Mouse (Mus musculus) left cerebral cortex, adult 18-20 months (tissue): ENCODE measurements around the gene Ccdc171. TPM values are rescaled to one million over a fixed set of nuclear protein-coding genes. Genes with fewer than 3 reads are reported as not detected.
"Not testable (repeated sequence)": the region's sequence is repeated elsewhere in the genome, so short reads cannot be mapped to it uniquely, and the experiment has no call there.

Experiments used
- DNase-seq, 2 experiments: peaks; one replicate each; pipeline ENCODE4 v3.0.0; 2021 to 2022; ENCODE audit warnings: low spot score in 2 of 2, mixed read lengths in 1 of 2
- total RNA-seq, 2 experiments: library from RNA; stranded (reverse); gene quantifications; 2 replicates each; pipeline ENCODE4 v1.2.3; 2021

The Ccdc171 gene
- total RNA-seq, 2 experiments from 2014 or later, result 4.9 to 5.8 TPM

DNA sequence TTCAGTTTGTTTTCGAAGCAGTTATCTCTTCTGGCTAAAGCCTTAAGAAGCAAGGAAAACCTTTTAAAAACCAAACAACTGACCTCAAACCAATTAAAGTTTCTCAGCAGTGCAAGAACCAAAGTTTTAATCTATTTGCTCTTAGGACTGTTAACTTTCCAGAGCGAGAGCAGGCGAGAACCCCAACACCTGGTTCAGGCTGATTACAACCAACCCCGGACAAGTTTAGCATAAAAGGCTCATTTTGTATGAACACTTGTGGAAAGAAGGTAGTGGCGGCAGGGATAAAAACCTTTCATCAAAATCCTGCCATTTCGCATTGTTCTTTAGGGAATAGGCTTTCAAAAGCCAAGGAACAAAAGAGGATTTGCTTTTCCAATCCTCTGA, 896 bp upstream of the Ccdc171 start:
- no peak for DNase-seq

DNA sequence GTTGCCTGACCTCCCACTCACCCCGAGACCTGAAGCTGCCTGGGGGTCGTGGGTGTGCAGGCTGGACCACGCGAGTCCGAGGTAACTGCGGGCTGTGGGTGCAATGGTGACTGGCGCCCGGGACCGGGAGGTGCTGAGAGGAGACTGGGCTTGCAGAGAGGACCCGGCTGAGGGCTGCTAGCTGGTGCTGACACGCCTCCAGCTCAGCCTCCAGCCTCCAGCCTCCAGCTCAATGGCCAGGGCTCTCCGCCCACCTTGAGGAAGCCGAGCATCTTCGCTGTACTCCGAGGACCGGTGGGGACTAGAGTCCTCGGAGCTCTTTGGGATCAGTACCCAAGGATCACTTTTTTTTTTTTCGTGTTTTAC, 328 bp downstream of the Ccdc171 start:
- peak in 1 of 2 experiments; percentile 56 for DNase-seq

DNA sequence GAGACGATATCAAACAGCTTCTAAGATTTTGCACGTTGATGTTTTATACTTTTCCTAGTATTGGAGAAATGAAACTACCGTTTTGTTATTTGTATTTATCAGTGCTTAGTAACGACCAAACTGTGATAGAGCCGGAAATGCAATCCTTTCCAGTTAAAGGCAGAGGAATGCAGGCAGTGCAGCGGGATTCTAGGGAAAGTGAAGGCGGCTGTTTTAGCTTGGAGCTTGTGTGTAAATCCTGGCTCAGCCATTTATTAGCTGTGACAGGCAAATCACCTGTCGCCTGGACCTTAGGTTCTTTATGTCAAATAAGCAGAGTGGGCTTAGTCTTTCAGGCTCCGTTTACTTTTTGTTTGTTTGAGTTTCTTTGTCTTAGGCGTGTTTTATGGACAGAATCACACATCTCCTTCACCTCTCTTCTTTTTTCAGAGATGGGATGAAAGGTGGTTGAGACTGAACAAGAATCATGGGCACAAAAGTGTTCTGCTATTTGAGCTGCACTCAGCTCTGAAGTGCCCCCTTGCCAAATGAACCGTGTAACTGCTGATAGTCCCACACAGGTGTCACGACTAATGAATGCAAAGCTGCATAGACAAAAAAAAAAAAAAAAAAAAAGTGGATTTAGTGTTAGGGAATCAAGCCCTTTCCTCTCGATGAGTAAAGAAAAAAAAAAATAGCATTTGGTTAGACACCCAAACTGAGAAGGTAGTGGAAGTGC, 1.1 kb downstream of the Ccdc171 start:
- DNase-seq, result no peak

DNA sequence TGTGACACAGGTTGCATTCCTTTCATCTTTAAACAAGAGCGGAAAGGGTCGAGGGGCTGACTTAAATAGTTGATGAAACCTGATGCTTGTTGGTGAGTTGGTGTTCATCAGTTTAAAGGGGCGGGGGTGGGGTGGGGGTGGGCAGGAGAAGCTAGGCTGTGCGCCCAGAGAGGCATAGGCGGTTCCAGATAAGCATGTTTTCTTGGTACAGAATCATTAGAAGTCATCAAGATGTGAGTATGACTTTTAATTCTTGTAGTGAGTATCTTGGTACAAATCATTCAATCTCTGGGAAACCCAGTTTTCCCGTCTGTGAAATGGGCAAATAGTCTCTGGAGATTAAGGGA, 1.6 kb downstream of the Ccdc171 start:
- no peak for DNase-seq

DNA sequence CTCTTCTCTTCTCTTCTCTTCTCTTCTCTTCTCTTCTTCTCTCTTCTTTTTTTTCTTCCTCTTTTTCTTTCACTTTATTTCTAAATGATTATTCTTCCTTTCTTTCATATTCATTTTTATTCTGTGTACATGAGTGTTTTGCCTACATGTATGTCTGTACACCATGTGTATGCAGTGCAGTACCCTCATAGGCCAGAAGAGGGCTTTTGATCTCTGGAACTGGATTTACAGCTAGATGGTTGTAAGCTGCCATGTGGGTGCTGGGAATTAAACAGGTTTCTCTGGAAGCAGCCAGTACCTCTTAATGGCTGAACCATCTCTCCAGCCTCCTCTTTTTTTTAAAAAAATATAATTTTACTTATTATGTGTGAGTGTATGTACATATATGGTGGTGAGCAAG, 2.6 kb downstream of the Ccdc171 start:
- peak in 1 of 2 experiments; percentile 20 for DNase-seq

DNA sequence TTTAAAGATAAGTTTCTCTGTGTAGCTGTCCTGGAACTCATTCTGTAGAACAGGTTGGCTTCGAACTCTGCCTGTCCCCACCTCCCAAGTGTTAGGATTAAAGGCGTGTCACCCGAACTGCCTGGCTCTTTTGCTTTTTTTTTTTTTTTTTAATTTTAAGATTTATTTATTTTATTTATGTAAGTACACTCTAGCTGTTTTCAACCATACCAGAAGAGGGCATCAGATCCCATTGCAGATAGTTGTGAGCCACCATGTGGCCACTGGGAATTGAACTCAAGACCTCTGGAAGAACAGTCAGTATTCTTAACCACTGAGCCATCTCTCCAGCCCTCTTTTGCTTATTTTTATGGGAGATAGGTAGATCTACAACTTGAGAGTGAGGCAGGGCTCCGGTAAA, 4.7 kb downstream of the Ccdc171 start:
- not testable (repeated sequence) for DNase-seq

DNA sequence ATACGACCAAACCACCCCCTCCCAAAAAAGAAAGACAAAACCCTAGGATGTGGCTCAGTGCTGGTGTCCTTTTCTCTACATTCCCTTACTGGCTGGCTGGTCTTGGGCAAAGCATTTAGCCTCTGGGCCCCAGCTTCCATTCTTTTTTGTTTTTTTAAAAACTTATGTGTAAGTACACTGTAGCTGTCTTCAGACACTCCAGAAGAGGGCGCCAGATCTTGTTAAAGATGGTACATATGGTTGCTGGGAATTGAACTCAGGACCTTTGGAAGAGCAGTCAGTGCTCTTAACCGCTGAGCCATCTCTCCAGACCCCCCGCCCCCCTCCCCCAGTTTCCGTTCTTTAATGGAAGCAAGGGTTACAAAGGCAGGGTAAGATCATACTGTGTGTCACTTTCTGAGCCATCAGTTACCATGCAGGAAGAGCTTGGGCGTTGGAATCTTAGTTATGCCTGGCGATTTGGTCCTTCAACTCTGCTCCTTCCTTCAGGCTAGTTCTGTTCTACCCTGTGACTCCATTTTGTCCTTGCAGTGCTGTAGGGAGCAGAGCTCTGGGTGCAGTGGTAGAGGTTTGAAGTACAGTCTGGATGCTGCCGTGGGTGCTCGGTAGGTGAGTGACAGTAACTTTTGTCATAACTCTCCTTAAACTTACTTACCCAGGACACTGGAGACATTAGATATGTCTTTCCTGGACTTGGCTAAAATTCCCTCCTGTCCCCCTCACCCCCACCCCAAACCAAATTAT, 8.0 kb downstream of the Ccdc171 start:
- DNase-seq, result no peak

DNA sequence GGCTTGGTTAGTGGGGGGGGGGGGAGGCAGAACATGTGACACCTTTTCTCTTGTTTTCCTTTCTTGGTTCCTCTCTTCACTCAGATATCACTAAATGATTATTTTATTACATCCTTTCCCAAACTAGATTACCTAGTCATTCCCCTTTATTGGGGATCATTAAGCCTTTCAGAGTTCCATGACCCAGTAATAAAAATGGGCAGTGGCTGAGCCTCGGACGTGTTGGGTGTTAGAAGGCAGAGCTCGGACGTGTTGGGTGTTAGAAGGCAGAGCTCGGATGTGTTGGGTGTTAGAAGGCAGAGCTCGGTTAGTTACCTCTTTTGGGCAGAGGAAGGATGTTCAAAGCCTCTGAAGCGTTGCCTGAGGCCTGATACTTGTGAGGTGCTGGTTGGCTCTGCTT, 8.7 kb downstream of the Ccdc171 start:
- no peak for DNase-seq

DNA sequence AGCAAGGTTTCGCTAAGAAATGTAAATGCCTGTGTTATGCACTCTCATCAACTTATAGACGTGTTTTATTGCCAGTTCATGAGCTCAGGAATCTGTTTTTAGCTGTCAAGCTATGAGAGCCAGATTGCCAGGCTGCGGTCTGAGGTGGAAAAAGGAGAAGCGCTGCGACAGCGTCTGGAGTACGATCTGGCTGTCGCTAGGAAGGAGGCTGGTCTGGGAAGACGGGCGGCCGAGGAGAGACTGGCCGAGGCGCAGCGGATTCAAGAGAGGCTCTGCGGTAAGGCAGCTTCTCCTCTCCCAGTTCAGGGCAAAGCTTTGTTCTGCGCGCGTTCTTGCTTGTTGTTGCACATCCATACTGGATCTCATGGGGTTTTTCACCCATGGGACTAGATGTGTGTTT, 24.2 kb downstream of the Ccdc171 start:
- peak; percentile 49 for DNase-seq

DNA sequence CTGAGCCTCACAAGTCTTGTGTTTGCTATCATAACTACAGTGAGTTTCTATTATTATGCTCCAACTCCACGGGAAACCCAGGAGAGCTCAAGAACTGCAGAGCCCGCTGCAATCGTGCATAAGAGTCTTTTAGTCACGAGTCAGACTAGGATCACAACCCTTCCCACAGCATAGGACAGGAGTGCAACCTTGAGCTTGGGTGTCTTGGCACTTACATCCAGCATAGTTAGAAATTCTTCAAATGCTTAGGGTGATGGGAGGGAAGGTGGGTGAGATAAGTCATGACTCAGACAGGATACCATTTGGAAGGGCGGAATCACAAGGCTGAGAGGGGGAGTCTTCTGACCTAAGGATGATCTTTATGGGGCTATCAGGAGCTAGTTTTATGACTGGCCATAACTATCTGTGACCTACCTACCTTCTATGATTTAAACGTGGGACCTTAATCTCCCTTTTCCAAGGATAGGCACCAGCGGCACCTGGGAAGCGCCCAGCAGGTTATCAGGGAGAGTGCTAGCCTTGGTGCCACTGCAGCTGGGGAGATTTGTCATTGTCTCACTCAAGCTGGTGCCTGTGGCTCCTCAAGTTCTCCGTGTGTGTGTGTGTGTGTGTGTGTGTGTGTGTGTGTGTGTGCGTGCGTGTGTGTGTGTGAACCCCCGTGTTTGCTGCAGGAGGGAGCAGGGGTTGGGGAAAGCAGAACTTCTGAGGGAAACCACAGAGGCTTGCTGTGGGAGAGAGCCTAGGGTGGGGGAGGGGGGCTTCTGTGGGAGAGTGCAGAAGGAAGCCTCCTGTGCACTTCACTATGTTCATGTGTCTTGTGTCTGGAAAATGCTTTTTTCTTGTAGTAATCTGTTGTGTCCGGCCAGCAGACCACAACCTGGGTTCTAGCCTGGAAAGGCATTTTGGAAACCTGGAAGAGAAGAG, 42.1 kb downstream of the Ccdc171 start:
- no peak for DNase-seq

DNA sequence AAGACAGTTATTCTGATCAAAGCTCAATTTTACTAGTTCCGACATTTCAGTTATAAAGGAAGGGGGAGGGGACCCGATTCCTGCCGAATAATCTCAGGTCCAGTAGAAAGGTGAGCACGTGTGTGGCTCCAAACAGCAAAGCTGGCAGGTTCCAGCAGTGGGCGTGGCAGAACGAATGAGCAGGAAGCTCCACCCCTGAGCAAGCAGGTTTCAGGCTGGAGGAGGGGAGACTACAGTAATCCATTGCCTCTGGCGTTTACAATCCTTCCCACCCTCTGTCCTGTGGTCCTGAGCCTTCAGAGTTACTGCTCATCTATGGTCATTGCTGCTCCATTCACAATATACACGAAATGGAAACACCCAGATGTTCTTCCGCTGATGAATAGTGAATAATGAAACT, 42.8 kb downstream of the Ccdc171 start:
- not testable (repeated sequence) for DNase-seq

DNA sequence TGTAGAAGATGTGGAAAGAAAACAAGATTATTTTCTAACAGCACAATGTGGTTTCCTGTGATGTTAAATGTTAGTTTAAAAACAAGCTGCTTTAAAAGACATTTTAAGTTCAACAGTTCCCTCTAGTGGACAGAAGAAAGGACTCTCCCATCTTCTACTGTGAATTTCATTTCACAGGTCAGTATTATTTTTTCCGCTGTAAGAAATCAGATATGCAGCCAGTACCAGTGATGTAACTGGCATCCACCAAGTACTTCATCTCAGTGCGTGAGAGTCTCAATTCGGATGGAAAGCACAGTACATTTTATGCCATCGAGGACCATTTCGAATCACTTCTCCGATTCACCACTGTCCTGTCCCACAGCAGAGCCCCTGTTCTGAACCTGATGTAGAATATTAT, 45.2 kb downstream of the Ccdc171 start:
- DNase-seq, result no peak

DNA sequence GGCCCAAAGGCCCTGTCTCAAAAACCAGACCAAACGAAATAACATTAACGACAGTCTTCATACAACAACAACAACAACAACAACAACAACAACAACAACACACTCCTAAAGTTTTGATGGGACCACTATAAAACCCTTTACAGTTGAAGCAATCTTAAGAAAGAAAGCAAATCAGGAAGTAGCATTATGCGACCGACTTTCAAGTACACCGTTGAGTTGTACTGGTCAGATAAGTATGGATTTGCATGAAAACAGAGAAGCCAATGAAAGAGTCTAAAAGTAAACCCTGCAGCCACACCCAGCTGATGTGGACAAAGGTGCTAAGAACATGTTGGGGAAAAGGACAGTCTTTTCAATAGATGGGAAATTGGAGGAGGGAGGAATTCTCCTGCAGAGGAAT, 45.7 kb downstream of the Ccdc171 start:
- DNase-seq, result no peak

DNA sequence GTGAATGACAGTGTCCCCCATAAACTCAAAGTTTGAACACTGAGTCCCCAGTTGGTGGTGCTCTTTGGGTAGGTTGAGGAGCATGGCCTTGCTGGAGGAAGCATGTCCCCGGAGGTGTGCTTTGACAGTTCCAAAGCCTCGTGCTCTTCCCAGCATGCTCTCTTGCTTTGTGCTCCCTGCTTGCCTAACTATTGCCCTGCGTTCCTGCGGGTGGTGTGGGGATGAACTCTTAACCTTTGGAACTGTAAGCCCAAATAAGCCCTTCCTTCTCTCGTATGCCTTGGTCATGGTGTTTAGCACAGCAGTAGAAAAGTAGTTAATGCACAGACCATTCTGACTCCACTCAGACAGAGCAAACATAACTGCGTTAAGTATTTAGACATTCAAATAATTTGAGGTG, 47.2 kb downstream of the Ccdc171 start:
- no peak for DNase-seq

DNA sequence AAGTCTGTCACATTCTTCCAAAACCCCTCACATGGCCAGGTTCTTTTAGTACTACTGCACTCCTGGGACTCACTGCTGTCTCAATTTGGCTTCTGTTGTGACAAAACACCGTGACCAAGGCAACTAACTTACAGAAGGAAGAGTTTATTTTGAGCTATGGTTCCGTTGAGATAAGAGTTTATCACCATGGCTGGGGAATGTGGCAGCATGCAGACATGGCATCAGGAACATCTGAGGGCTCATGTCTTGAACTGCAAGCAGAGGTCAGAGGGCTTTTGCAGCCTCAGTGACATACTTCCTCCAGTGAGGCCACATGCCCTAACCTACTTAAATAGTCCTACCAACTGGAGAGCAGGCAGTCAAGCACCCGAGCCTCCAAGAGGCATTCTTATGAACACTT, 51.0 kb downstream of the Ccdc171 start:
- no peak for DNase-seq

DNA sequence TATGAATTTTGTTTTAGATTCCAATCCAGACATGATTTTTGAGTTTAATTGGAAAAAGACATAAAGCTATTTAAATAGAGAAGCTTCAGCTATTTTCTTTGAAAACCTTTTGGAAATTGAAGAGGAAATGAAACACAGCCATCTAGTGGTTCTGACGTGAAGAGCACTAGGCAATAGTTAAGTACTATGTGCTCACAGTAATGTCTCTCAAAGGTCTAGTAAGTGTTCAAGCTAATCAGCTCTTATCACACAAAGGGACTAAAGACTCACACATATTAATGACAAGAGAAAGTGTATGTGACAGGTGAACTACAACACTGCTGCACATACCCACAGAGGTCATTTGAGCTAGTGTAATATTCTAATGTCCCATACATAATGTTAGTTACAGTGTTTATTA, 54.8 kb downstream of the Ccdc171 start:
- no peak for DNase-seq

DNA sequence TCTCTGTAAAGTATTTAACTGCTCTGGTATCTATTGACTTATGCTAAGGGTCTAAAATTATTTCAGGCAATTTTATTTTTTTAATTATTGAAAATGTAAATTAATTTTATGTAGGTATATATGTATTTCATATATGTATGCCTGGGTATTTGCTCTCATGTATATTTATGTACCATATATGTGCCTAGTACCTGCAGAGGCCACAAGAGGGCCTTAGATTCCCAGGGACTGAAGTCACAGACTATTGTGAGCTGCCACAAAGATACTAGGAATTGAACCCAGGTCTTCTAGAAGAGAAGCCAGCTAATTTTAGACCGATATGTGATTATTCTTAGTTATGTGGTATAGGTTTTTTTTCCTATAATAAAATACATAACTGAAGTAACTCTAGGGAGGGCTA, 62.2 kb downstream of the Ccdc171 start:
- DNase-seq, result no peak

DNA sequence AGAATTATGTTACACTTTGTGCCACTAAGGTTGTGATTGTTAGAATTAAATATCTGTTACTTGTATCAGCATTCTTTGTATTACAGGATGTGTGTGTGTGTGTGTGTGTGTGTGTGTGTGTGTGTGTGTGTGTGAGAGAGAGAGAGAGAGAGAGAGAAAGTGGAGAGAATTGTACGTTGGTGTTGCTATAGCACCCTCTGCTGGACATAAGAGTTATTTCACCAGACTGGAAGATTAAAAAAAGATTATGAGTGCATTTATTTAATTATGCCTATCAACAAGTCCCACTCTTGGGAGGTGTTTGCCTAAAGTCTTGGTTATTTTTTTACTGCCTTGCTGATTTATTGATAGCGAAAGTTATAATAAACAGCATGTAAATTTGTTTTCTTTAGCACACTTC, 71.1 kb downstream of the Ccdc171 start:
- no peak for DNase-seq

DNA sequence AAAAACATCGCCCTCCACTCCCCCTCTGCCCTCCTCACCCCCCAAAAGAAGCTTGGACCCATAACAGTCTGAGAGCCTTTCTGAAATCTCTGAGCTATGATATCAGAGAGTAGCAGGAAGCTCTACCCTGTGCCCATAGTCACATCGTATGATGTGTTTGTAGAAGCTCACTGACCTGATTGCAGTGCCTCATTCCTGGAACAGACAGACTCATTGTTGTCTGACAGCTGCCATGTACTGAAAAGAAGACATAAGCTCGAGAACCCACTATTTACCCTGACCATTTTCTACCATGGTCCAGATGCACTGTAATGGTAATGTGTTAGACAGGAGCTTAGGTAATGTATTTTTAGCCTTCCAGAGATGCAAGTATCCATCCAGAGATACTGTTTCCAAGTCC, 85.8 kb downstream of the Ccdc171 start:
- no peak for DNase-seq

DNA sequence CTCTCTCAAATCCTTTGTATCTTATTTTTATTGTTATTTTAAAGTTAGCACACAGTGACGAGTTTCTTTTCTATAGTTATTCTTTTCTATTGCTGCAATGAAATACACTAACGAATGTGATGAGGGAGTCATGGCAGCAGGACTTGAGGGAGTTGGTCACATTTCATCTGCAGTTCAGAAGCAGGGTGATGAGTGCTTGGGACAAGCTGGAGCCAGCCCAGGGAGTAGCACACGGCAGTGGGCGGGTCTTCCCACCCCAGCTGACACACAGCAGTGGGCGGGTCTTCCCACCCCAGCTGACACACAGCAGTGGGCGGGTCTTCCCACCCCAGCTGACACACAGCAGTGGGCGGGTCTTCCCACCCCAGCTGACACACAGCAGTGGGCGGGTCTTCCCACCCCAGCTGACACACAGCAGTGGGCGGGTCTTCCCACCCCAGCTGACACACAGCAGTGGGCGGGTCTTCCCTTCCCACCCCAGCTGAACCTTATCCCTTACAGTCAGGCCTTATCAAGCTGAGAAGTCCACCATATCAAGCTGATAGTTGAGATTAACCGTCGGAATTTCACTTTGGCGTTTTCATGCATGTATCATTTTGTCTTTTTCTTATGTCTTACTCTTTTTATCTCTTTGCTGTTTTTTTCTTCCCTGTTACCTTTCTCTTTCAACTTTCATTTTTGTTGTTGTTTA, 97.8 kb downstream of the Ccdc171 start:
- not testable (repeated sequence) for DNase-seq

DNA sequence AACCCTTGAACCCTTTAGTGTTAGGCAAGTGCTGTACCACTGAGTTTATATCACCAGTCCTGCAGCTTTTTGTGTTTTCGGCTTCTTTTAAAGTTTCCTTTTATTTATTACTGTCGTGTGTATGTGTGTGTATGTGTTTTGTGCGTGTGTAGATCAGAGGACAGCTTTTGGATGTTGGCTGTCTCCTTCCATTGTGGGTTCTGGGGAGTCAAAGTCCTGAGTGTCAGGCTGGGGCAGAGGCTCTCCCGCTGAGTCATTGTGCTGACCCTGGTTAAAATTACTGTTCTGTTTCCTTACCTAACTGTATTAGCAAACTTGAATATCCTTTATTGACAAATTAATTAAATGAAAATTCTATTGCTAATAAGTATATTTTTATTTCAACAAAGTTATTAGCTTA, 98.4 kb downstream of the Ccdc171 start:
- DNase-seq, result no peak
